Mouse (Mus musculus) MN1 (cell line): ENCODE data around the gene Dpm3.
A peak's percentile ranks its signal among the peaks of the same experiment; 100 is the strongest.

Experiments used
- DNase-seq: peaks from one replicate; pipeline ENCODE4 v3.0.0-alpha.2; 2016; ENCODE audit warnings: low spot score

Dpm3 gene

GRCm38 (mm10) chr3:89268916-89269315 lies 9.8 kb downstream of the Dpm3 start:
- no peak for DNase-seq

GRCm38 (mm10) chr3:89270051-89270755 lies 11.0 kb downstream of the Dpm3 start, which contains the start of gene Slc50a1:
Gene Slc50a1 (minus strand): TSS chr3:89270570.
- DNase-seq = peak; percentile 61

GRCm38 (mm10) chr3:89270891-89271290 lies 11.7 kb downstream of the Dpm3 start:
- peak; percentile 37 for DNase-seq

- DNase-seq = peak; percentile 80
These were observed 12.6 kb downstream of the Dpm3 start for GRCm38 (mm10) chr3:89271760-89272159.

GRCm38 (mm10) chr3:89276061-89276460 lies 16.9 kb downstream of the Dpm3 start:
- no peak for DNase-seq

GRCm38 (mm10) chr3:89277281-89278021 lies 18.3 kb downstream of the Dpm3 start:
- DNase-seq = no peak

- no peak for DNase-seq
These were observed 18.9 kb downstream of the Dpm3 start for GRCm38 (mm10) chr3:89278107-89278506.

- DNase-seq = no peak
These were observed 19.5 kb downstream of the Dpm3 start for GRCm38 (mm10) chr3:89278643-89279042.

- DNase-seq = peak; percentile 86
These were observed 20.2 kb downstream of the Dpm3 start for GRCm38 (mm10) chr3:89279153-89279890.

GRCm38 (mm10) chr3:89280050-89280605 lies 21.0 kb downstream of the Dpm3 start:
- peak; percentile 60 for DNase-seq

GRCm38 (mm10) chr3:89280606-89281511 lies 21.7 kb downstream of the Dpm3 start, which contains the start of gene Efna1:
Gene Efna1 (minus strand): TSS chr3:89281142.
- peak; percentile 69 for DNase-seq

GRCm38 (mm10) chr3:89281579-89282290 lies 22.6 kb downstream of the Dpm3 start:
- peak; percentile 91 for DNase-seq

- no peak for DNase-seq
These were observed 23.1 kb downstream of the Dpm3 start for GRCm38 (mm10) chr3:89282291-89282643.

- DNase-seq = no peak
These were observed 25.1 kb downstream of the Dpm3 start for GRCm38 (mm10) chr3:89284261-89284660.

GRCm38 (mm10) chr3:89285526-89285925 lies 26.4 kb downstream of the Dpm3 start:
- no peak for DNase-seq

- DNase-seq = no peak
These were observed 28.1 kb downstream of the Dpm3 start for GRCm38 (mm10) chr3:89287286-89287685.

- DNase-seq = no peak
These were observed 29.4 kb downstream of the Dpm3 start for GRCm38 (mm10) chr3:89288503-89288928.

GRCm38 (mm10) chr3:89291874-89292273 lies 32.7 kb downstream of the Dpm3 start:
- DNase-seq = no peak

GRCm38 (mm10) chr3:89292303-89292702 lies 33.1 kb downstream of the Dpm3 start:
- no peak for DNase-seq

GRCm38 (mm10) chr3:89293247-89293918 lies 34.2 kb downstream of the Dpm3 start:
- DNase-seq = no peak
